16 mouse cellular contexts compared by ENCODE assay signal in genomic region chr3:136450361-136450895, GRCm38 (mm10).
"Had no signal": no experiment of that assay in that cellular context is flagged by ENCODE, and none has a peak within 500 bp of the region (broad histone marks: within the 10 kb centered on the region; RNA-seq: fewer than 3 reads in every experiment).

No protein-coding gene starts in this region.

- H3K4me2 ChIP-seq: liver, embryonic 13.5 days; midbrain, embryonic 11.5 days; neural tube, embryonic 12.5 days had no signal

- H3K27ac ChIP-seq: kidney, postnatal 0 days; liver, embryonic 13.5 days; neural tube, embryonic 12.5 days; stomach, postnatal 0 days had no signal

- H3K9ac ChIP-seq: liver, embryonic 13.5 days; neural tube, embryonic 12.5 days had no signal

- DNase-seq: kidney, adult 2 months; kidney, postnatal 25 days; layer of hippocampus, adult 9-11 months; liver, embryonic 13.5 days; lung, adult 2 months; lung, postnatal 14 days; lung, postnatal 4 days; midbrain, embryonic 14.5 days; retina, postnatal 1 day; thymus, postnatal 25 days had no signal

- H3K4me3 ChIP-seq: layer of hippocampus, adult 2 months; liver, embryonic 13.5 days; neural tube, embryonic 12.5 days had no signal

- H3K4me1 ChIP-seq: liver, embryonic 13.5 days; neural tube, embryonic 12.5 days had no signal

- H3K27me3 ChIP-seq: liver, embryonic 13.5 days; neural tube, embryonic 12.5 days had no signal

- ATAC-seq: intestine, postnatal 0 days had no signal

- H3K36me3 ChIP-seq: liver, embryonic 13.5 days; neural tube, embryonic 12.5 days had no signal

- H3K9me3 ChIP-seq: liver, embryonic 13.5 days; neural tube, embryonic 12.5 days had no signal
